Mouse (Mus musculus) liver, embryonic 13.5 days (tissue): ENCODE data around the gene Spin2d. TPM values are rescaled to one million over a fixed set of nuclear protein-coding genes. Genes with fewer than 3 reads are reported as not detected.
"Not testable (repeated sequence)": the region's sequence is repeated elsewhere in the genome, so short reads cannot be mapped to it uniquely, and the experiment has no call there.

ENCODE experiments used
- ATAC-seq: fragments of 200-750 bp; cut with Nextera tagmentation; 2 replicates; pipeline ENCODE4 v1.8.0; 2017; ENCODE audit warnings: low read depth, mild to moderate bottlenecking, moderate number of reproducible peaks, moderate library complexity
- DNase-seq: peaks from one replicate; pipeline ENCODE4 v3.0.0; 2022
- H3K27ac ChIP-seq: fragments of 300-500 bp; sonication (generic); 2 replicates; pipeline ENCODE4 v1.5.1; 2015; ENCODE audit warnings: moderate library complexity, mild to moderate bottlenecking, inconsistent platforms
- H3K27me3 ChIP-seq: fragments of 300-500 bp; sonication (generic); 2 replicates; pipeline ENCODE4 v1.6.1; 2015; ENCODE audit warnings: mild to moderate bottlenecking, inconsistent platforms
- H3K36me3 ChIP-seq: fragments of 300-500 bp; sonication (generic); 2 replicates; pipeline ENCODE4 v1.6.1; 2015; ENCODE audit warnings: mild to moderate bottlenecking, inconsistent platforms
- H3K4me1 ChIP-seq: fragments of 300-500 bp; sonication (generic); replicated peaks from 2 replicates; pipeline ENCODE4 v1.6.1; 2015; ENCODE audit warnings: inconsistent platforms
- H3K4me2 ChIP-seq: fragments of 300-500 bp; sonication (generic); 2 replicates; pipeline ENCODE4 v1.6.1; 2015; ENCODE audit warnings: inconsistent platforms, mild to moderate bottlenecking, moderate library complexity
- H3K4me3 ChIP-seq: fragments of 300-500 bp; sonication (generic); replicated peaks from 2 replicates; pipeline ENCODE4 v1.5.1; 2015; ENCODE audit warnings: mild to moderate bottlenecking, inconsistent platforms
- H3K9ac ChIP-seq: fragments of 300-500 bp; sonication (generic); 2 replicates; pipeline ENCODE4 v1.6.1; 2015; ENCODE audit warnings: mild to moderate bottlenecking, inconsistent platforms
- H3K9me3 ChIP-seq: fragments of 300-500 bp; sonication (generic); replicated peaks from 2 replicates; pipeline ENCODE4 v1.6.1; 2016; ENCODE audit warnings: inconsistent platforms
- WGBS: fragments of 180-500 bp; shearing (Covaris S2); methylation state at CpG from one replicate; pipeline ENCODE4 v1.1.7; 2015; ENCODE audit not compliant: insufficient replicate concordance; 5-methylcytosine and 5-hydroxymethylcytosine counted together
- polyA plus RNA-seq: library from polyadenylated mRNA; unstranded; fragments of >200 nt; fragmentation: Nextera tagmentation; extraction: Ambion mirVana; gene quantifications from 2 replicates; pipeline ENCODE4 v1.2.1, GENCODE M21; 2015

Spin2d gene
- not detected in 2 replicates for polyA plus RNA-seq

GRCm38 (mm10) chrX:73176889-73177288 lies at the start of gene Spin2d:
Gene Spin2d (minus strand): TSS chrX:73176989.
- not testable (repeated sequence) for H3K4me2 ChIP-seq, DNase-seq, ATAC-seq, H3K9me3 ChIP-seq, H3K36me3 ChIP-seq, H3K4me1 ChIP-seq, H3K27ac ChIP-seq, H3K4me3 ChIP-seq, H3K27me3 ChIP-seq, H3K9ac ChIP-seq
- 60% methylated on average over 9 of the region's 15 CpGs for WGBS

GRCm38 (mm10) chrX:73225365-73225764 lies 48.6 kb upstream of the Spin2d start:
- Histone ChIP-seq H3K27ac (no peak overlapping the region), H3K4me2 (no peak overlapping the region), H3K9me3 (no peaks in the 10 kb centered on the region), H3K27me3 (no peaks in the 10 kb centered on the region), H3K4me1 (peaks cover 7% of the 10 kb centered on the region), H3K4me3 (no peak overlapping the region), H3K9ac (no peak overlapping the region), H3K36me3 (no peaks in the 10 kb centered on the region)
- ATAC-seq (no peak), DNase-seq (no peak)
- 37% methylated on average over 1 of the region's 1 CpGs for WGBS

- DNase-seq, H3K27ac ChIP-seq, ATAC-seq, H3K4me3 ChIP-seq, H3K9ac ChIP-seq, H3K36me3 ChIP-seq, H3K9me3 ChIP-seq, H3K4me2 ChIP-seq, H3K27me3 ChIP-seq, H3K4me1 ChIP-seq: not testable (repeated sequence)
- 55% methylated on average over 18 of the region's 19 CpGs for WGBS
Measured at GRCm38 (mm10) chrX:73213819-73214564, 37.2 kb upstream of the Spin2d start, which contains the start of gene Xlr4b. Gene Xlr4b (plus strand): TSS chrX:73214333.

GRCm38 (mm10) chrX:73191934-73192333 lies 15.1 kb upstream of the Spin2d start, which contains the start of gene Xlr3b:
Gene Xlr3b (plus strand): TSS chrX:73192207.
- not testable (repeated sequence) for H3K36me3 ChIP-seq, ATAC-seq, H3K4me2 ChIP-seq, H3K27ac ChIP-seq, H3K27me3 ChIP-seq, H3K4me3 ChIP-seq, H3K9me3 ChIP-seq, H3K9ac ChIP-seq, H3K4me1 ChIP-seq
- WGBS, result 63% methylated on average over 9 of the region's 12 CpGs
- DNase-seq, result peak; percentile 10

- not testable (repeated sequence) for H3K4me1 ChIP-seq, H3K9ac ChIP-seq, ATAC-seq, H3K36me3 ChIP-seq, H3K27ac ChIP-seq, DNase-seq, H3K9me3 ChIP-seq, H3K27me3 ChIP-seq, H3K4me2 ChIP-seq, H3K4me3 ChIP-seq
- no CpG with 5 or more reads among the region's 7 CpGs for WGBS
Measured at GRCm38 (mm10) chrX:73149350-73149749, 27.4 kb downstream of the Spin2d start, which contains the start of gene DXBay18. Gene DXBay18 (minus strand): TSS chrX:73149450.

GRCm38 (mm10) chrX:73148496-73148895 lies 28.3 kb downstream of the Spin2d start, which contains the start of gene Xlr5b:
Gene Xlr5b (plus strand): TSS chrX:73148796.
- not testable (repeated sequence) for H3K9ac ChIP-seq, H3K36me3 ChIP-seq, H3K9me3 ChIP-seq, H3K4me2 ChIP-seq, H3K27ac ChIP-seq, H3K4me1 ChIP-seq, DNase-seq, H3K27me3 ChIP-seq, H3K4me3 ChIP-seq, ATAC-seq
- no CpG with 5 or more reads among the region's 20 CpGs for WGBS

- not testable (repeated sequence) for H3K4me2 ChIP-seq, H3K36me3 ChIP-seq, H3K4me3 ChIP-seq, DNase-seq, H3K9ac ChIP-seq, H3K27ac ChIP-seq, H3K27me3 ChIP-seq, H3K4me1 ChIP-seq, ATAC-seq, H3K9me3 ChIP-seq
- WGBS, result no CpG with 5 or more reads among the region's 7 CpGs
Measured at GRCm38 (mm10) chrX:73143218-73143618, 33.6 kb downstream of the Spin2d start.

Other genes starting within 250 kb of the Spin2d start
- 1.3 and 1.4 TPM in 2 replicates for gene Zfp185, start 189.7 kb downstream of the Spin2d start, polyA plus RNA-seq
- 0.08 TPM in 1 of 2 replicates, not detected in the other for gene Pnma5, start 139.9 kb downstream of the Spin2d start, polyA plus RNA-seq
- not detected in 2 replicates for gene Pnma3, start 112.2 kb downstream of the Spin2d start, polyA plus RNA-seq
- 1.1 and 1.5 TPM in 2 replicates for gene Xlr4a, start 94.5 kb downstream of the Spin2d start, polyA plus RNA-seq
- 1.3 and 2.6 TPM in 2 replicates for gene Xlr3a, start 79.9 kb downstream of the Spin2d start, polyA plus RNA-seq
- not detected in 2 replicates for gene Gm14685, start 59.9 kb downstream of the Spin2d start, polyA plus RNA-seq
- gene Xlr5b, start 28.2 kb downstream of the Spin2d start, polyA plus RNA-seq, result not detected in 2 replicates
- gene DXBay18, start 27.5 kb downstream of the Spin2d start, polyA plus RNA-seq, result not detected in 2 replicates
- gene Xlr3b, start 15.2 kb upstream of the Spin2d start, polyA plus RNA-seq, result 2.2 and 2.6 TPM in 2 replicates
- gene Xlr4b, start 37.3 kb upstream of the Spin2d start, polyA plus RNA-seq, result 1.6 and 2.3 TPM in 2 replicates
- gene F8a, start 51.3 kb upstream of the Spin2d start, polyA plus RNA-seq, result 3.3 and 3.8 TPM in 2 replicates
- gene Xlr4c, start 66.1 kb upstream of the Spin2d start, polyA plus RNA-seq, result 0.48 and 0.60 TPM in 2 replicates
- gene Xlr3c, start 88.4 kb upstream of the Spin2d start, polyA plus RNA-seq, result not detected in 2 replicates
- not detected in 2 replicates for gene Xlr5a, start 116.0 kb upstream of the Spin2d start, polyA plus RNA-seq
- not detected in 2 replicates for gene Xlr5c, start 116.0 kb upstream of the Spin2d start, polyA plus RNA-seq
- not detected in 2 replicates for gene Gm45015, start 159.9 kb upstream of the Spin2d start, polyA plus RNA-seq
- gene Zfp275, start 165.6 kb upstream of the Spin2d start, polyA plus RNA-seq, result 1.8 and 2.9 TPM in 2 replicates
- not detected in 2 replicates for gene Gm18336, start 221.7 kb upstream of the Spin2d start, polyA plus RNA-seq
- not detected in 2 replicates for gene Zfp92, start 234.1 kb upstream of the Spin2d start, polyA plus RNA-seq